Mouse (Mus musculus) C2C12 (cell line): ENCODE data around the gene Mgat4a.

Experiments
- CEBPB ChIP-seq: IDR thresholded peaks from one replicate; pipeline ENCODE4 v1.6.1; 2011; ENCODE audit warnings: low read depth, mild to moderate bottlenecking, control low read depth, moderate library complexity
- CTCF ChIP-seq: IDR thresholded peaks from one replicate; pipeline ENCODE4 v1.5.1; 2011; ENCODE audit not compliant: control insufficient read depth, insufficient read depth, insufficient read length
- MAX ChIP-seq: IDR thresholded peaks from one replicate; pipeline ENCODE4 v1.6.1; 2011; ENCODE audit warnings: mild to moderate bottlenecking, control low read depth
- MYOD1 ChIP-seq: IDR thresholded peaks from one replicate; pipeline ENCODE4 v1.6.1; 2011; ENCODE audit warnings: low read depth; ENCODE audit not compliant: control insufficient read depth, insufficient read length
- USF1 ChIP-seq: IDR thresholded peaks from one replicate; pipeline ENCODE4 v1.6.1; 2011; ENCODE audit warnings: low read depth, mild to moderate bottlenecking, control low read depth, moderate library complexity

- TF ChIP-seq CTCF (no peak), CEBPB (no peak), MAX (no peak), USF1 (no peak), MYOD1 (no peak)
Observed at GRCm38 (mm10) chr1:37543057-37543456, 2.2 kb upstream of the Mgat4a start.
